Mouse (Mus musculus) c-Kit-positive CD71-negative TER-119-negative erythroid progenitor cells, embryonic 14.5 days (primary cell): ENCODE results near the gene Acot8.

ENCODE experiments used
- DNase-seq: peaks from one replicate; pipeline ENCODE4 v3.0.0-alpha.2; 2013; ENCODE audit warnings: low read depth

Gene Acot8

DNA sequence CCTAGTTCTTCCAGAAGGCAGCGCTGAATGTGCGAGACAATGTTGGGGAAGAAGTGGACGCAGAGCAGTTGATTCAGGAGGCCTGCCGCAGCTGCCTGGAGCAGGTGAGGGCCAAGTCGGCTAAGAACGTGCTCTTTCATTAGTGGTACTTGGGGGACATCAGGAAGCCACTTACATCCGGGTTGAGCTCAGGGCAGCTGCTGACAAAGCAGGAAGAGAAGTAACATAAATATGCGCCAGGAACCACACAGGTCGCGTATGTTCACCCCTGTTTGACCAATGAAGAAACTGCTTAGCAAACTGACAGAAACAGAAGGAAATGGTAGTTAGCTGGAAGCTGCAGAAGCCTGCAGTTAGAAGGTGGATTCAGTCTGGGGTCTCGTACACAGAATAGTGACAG is 50.6 kb downstream of the Acot8 start:
- no peak for DNase-seq

DNA sequence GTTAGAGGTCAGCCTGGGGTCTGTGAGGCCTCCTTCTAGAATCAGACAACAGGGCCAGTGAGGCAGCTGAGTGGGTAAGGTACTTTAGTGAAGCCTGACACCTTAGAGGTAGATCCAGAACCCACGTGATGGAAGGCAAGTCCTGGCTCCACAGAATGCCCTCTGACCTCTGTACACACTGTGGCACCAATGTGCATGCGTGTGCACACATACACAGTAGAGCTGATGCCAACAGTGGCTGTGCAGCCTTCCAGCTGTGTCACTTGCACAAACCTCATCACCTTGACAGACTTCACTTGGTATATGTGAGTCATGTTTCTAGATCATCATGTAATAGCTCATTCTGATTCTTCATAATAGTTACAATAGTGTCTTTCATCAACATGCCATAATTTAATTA is 52.2 kb downstream of the Acot8 start:
- no peak for DNase-seq

DNA sequence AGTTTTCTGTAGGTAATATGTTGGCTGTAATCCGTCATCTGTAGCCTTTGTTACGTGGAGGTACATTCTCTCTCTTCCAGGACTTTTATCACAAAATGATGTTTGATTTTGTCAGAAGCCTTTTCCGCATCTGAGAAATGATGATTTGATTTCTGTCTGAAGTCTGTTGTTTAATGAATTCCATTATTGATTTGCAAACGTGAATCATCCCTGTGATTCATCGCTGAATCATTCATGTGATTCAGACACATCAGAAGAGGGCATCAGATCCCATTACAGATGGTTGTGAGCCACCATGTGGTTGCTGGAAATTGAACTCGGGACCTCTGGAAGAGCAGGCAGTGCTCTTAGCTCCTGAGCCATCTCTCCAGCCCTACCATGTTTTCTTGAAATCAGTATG is 55.7 kb downstream of the Acot8 start:
- no peak for DNase-seq

DNA sequence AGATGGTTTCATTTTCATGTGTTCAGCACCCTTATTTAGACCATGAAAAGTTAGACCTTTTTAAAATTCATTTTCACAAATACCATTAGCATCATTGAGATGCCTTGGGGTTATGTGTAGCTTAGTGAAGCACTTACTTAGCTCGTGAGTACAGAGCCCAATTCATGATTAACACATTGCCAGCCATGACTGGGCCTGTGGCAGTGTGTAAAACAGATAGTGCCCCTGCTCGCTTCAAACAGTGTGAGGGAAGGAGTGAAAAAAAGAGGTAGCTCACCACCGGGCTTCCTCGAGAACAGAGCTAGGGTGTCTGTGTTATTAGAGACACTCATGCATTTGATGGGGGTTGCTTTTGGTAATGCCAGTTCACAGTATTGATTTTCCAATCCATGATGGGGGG is 56.5 kb downstream of the Acot8 start:
- DNase-seq = no peak

DNA sequence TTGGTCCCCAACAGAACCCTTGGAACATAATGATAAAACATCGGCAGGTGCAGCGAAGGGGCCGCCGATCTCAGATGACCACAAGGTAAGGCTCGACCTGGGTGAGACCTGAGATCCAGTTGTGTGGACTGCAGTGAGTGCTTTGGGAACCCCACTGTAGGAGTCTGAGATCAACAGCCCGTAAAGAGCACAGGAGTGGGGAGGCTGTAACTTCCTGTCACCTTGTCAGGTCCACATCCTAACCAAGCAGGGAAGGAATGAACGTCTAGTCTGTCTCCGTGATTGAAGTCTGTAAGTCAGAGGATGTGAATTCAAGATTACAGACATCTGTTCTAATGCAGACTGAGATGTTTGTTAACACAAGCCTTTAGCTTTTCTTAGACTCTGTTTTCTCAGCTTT is 58.0 kb downstream of the Acot8 start:
- no peak for DNase-seq

- DNase-seq = peak; percentile 89
These were observed 58.7 kb downstream of the Acot8 start, which contains the start of the genes Wfdc3 and Dnttip1 for GRCm38 (mm10) chr2:164745843-164746479. Wfdc3 (minus strand) TSS chr2:164745931. Dnttip1 (plus strand) TSS chr2:164745983.

DNA sequence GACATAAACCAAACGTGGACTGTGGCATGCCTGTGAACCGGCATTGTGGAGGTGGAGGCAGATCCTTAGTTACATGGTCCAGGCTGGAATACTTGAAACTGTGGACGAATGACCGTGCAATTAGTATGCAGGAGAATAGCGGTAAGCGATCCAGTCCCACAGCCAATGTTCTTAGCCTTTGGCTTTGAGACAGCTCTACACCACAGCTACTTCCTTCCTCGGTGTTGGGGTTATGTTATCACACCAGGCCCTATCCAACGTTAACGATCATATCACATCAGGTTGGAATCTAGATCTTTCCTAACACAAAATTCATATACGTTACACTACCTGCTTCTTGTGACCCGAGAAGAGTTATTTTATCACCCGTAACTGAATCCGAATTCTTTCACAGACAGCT is 59.7 kb downstream of the Acot8 start:
- DNase-seq = no peak
